Mouse (Mus musculus): ENCODE measurements at regions not wholly inside any gene's neighbourhood (a gene's known extent, or its start where the extent isn't known, plus 50 kb on each side); places are given as distances from the start of the nearest gene placed in this dataset.

- ATAC-seq (ENCODE audit: low FRiP score, low read depth) (no peak), DNase-seq (ENCODE audit: low spot score) (no peak)
- Histone ChIP-seq H3K4me1 (ENCODE audit: control insufficient read depth, insufficient read depth, low read length) (peaks cover 4% of the 10 kb centered on the region; the same call in 1 of the 2 replicates), H3K9me3 (ENCODE audit: control insufficient read depth, low read length) (no peaks in the 10 kb centered on the region), H3K27ac (replicated peaks; ENCODE audit: low read depth, low read length) (no peak overlapping the region), H3K27me3 (ENCODE audit: control insufficient read depth, insufficient read depth, low read length) (no peaks in the 10 kb centered on the region), H3K9ac (ENCODE audit: low read depth, low read length, severe bottlenecking) (no peak overlapping the region), H3K36me3 (ENCODE audit: control insufficient read depth, insufficient read depth, low read length) (no peaks in the 10 kb centered on the region), H3K4me3 (replicated peaks; ENCODE audit: low read length) (no peak overlapping the region), H3K4me2 (replicated peaks; ENCODE audit: low read depth, low read length, severe bottlenecking) (no peak overlapping the region)
- TF ChIP-seq POLR2A (IDR thresholded peaks at IDR 0.05; ENCODE audit: borderline replicate concordance, extremely low read depth, insufficient read depth, insufficient read length), result no peak
- 77% methylated on average over 6 of the region's 6 CpGs for WGBS
Observed at GRCm38 (mm10) chr2:159884773-159885459, 449.0 kb downstream of the Gm826 start.

- H3K4me2 ChIP-seq (replicated peaks; ENCODE audit: low read depth, low read length, severe bottlenecking), result no peak overlapping the region
- no peak overlapping the region for H3K27ac ChIP-seq (replicated peaks; ENCODE audit: low read depth, low read length)
- H3K4me3 ChIP-seq (replicated peaks; ENCODE audit: low read length), result no peak overlapping the region
- H3K9me3 ChIP-seq (ENCODE audit: control insufficient read depth, low read length), result no peaks in the 10 kb centered on the region
- no peak overlapping the region for H3K9ac ChIP-seq (ENCODE audit: low read depth, low read length, severe bottlenecking)
- no peaks in the 10 kb centered on the region for H3K36me3 ChIP-seq (ENCODE audit: control insufficient read depth, insufficient read depth, low read length)
- no peak for DNase-seq (ENCODE audit: low spot score)
- TF ChIP-seq POLR2A (IDR thresholded peaks at IDR 0.05; ENCODE audit: borderline replicate concordance, extremely low read depth, insufficient read depth, insufficient read length), result no peak
- WGBS, result 56% methylated on average over 2 of the region's 2 CpGs
- no peaks in the 10 kb centered on the region for H3K27me3 ChIP-seq (ENCODE audit: control insufficient read depth, insufficient read depth, low read length)
- no peak for ATAC-seq (ENCODE audit: low FRiP score, low read depth)
- no peaks in the 10 kb centered on the region for H3K4me1 ChIP-seq (ENCODE audit: control insufficient read depth, insufficient read depth, low read length)
Observed at GRCm38 (mm10) chr2:159866981-159867380, 467.0 kb downstream of the Gm826 start.

GRCm38 (mm10) chr2:159866391-159866790, 467.6 kb downstream of the Gm826 start:
- no peak for DNase-seq (ENCODE audit: low spot score)
- 74% methylated on average over 1 of the region's 1 CpGs for WGBS

GRCm38 (mm10) chr2:159863185-159863584, 470.8 kb downstream of the Gm826 start:
- TF ChIP-seq POLR2A (IDR thresholded peaks at IDR 0.05; ENCODE audit: borderline replicate concordance, extremely low read depth, insufficient read depth, insufficient read length), result no peak
- H3K4me1 ChIP-seq (ENCODE audit: control insufficient read depth, insufficient read depth, low read length), result no peaks in the 10 kb centered on the region
- ATAC-seq (ENCODE audit: low FRiP score, low read depth) (no peak), DNase-seq (ENCODE audit: low spot score) (peak; percentile 14)
- whole genome bisulfite sequencing, result 11% methylated on average over 1 of the region's 1 CpGs
- H3K4me2 ChIP-seq (replicated peaks; ENCODE audit: low read depth, low read length, severe bottlenecking), result no peak overlapping the region
- H3K27ac ChIP-seq (replicated peaks; ENCODE audit: low read depth, low read length), result no peak overlapping the region
- no peaks in the 10 kb centered on the region for H3K36me3 ChIP-seq (ENCODE audit: control insufficient read depth, insufficient read depth, low read length)
- H3K27me3 ChIP-seq (ENCODE audit: control insufficient read depth, insufficient read depth, low read length), result no peaks in the 10 kb centered on the region
- H3K9me3 ChIP-seq (ENCODE audit: control insufficient read depth, low read length), result no peaks in the 10 kb centered on the region
- H3K9ac ChIP-seq (ENCODE audit: low read depth, low read length, severe bottlenecking), result no peak overlapping the region
- H3K4me3 ChIP-seq (replicated peaks; ENCODE audit: low read length), result no peak overlapping the region

More at GRCm38 (mm10) chr2:159866391-159866790, 467.6 kb downstream of the Gm826 start:
- H3K4me3 ChIP-seq (replicated peaks; ENCODE audit: low read length), result no peak overlapping the region
- H3K36me3 ChIP-seq (ENCODE audit: control insufficient read depth, insufficient read depth, low read length), result no peaks in the 10 kb centered on the region
- H3K27me3 ChIP-seq (ENCODE audit: control insufficient read depth, insufficient read depth, low read length), result no peaks in the 10 kb centered on the region
- no peaks in the 10 kb centered on the region for H3K9me3 ChIP-seq (ENCODE audit: control insufficient read depth, low read length)
- H3K9ac ChIP-seq (ENCODE audit: low read depth, low read length, severe bottlenecking), result no peak overlapping the region
- ATAC-seq (ENCODE audit: low FRiP score, low read depth), result no peak
- no peaks in the 10 kb centered on the region for H3K4me1 ChIP-seq (ENCODE audit: control insufficient read depth, insufficient read depth, low read length)
- H3K4me2 ChIP-seq (replicated peaks; ENCODE audit: low read depth, low read length, severe bottlenecking), result no peak overlapping the region
- H3K27ac ChIP-seq (replicated peaks; ENCODE audit: low read depth, low read length), result no peak overlapping the region
- TF ChIP-seq POLR2A (IDR thresholded peaks at IDR 0.05; ENCODE audit: borderline replicate concordance, extremely low read depth, insufficient read depth, insufficient read length), result no peak

- 76% methylated on average over 5 of the region's 5 CpGs for WGBS
- Histone ChIP-seq H3K9ac (ENCODE audit: low read depth, low read length, severe bottlenecking) (no peak overlapping the region), H3K27me3 (ENCODE audit: control insufficient read depth, insufficient read depth, low read length) (no peaks in the 10 kb centered on the region), H3K27ac (replicated peaks; ENCODE audit: low read depth, low read length) (no peak overlapping the region), H3K9me3 (ENCODE audit: control insufficient read depth, low read length) (no peaks in the 10 kb centered on the region), H3K4me3 (replicated peaks; ENCODE audit: low read length) (no peak overlapping the region), H3K4me2 (replicated peaks; ENCODE audit: low read depth, low read length, severe bottlenecking) (no peak overlapping the region), H3K36me3 (ENCODE audit: control insufficient read depth, insufficient read depth, low read length) (no peaks in the 10 kb centered on the region), H3K4me1 (ENCODE audit: control insufficient read depth, insufficient read depth, low read length) (no peaks in the 10 kb centered on the region)
- TF ChIP-seq POLR2A (IDR thresholded peaks at IDR 0.05; ENCODE audit: borderline replicate concordance, extremely low read depth, insufficient read depth, insufficient read length), result no peak
- DNase-seq (ENCODE audit: low spot score), result no peak
- no peak for ATAC-seq (ENCODE audit: low FRiP score, low read depth)
Observed at GRCm38 (mm10) chr2:159853891-159854665, 479.9 kb downstream of the Gm826 start.

Data from limb, embryonic 14.5 days (tissue).